Mouse (Mus musculus): Measurements from ENCODE around the gene Mmp24.
"Not testable (repeated sequence)": the region's sequence is repeated elsewhere in the genome, so short reads cannot be mapped to it uniquely, and the experiment has no call there.

Mmp24 gene

GRCm38 (mm10) chr2:155774927-155775684, at the start of gene Mmp24:
Gene Mmp24 (plus strand): TSS chr2:155775342.
- no peak for DNase-seq (ENCODE audit: low read depth)

- DNase-seq (ENCODE audit: low read depth): no peak
Observed at GRCm38 (mm10) chr2:155726302-155726701, 48.8 kb upstream of the Mmp24 start.

GRCm38 (mm10) chr2:155727764-155728395, 47.3 kb upstream of the Mmp24 start:
- DNase-seq (ENCODE audit: low read depth): no peak

GRCm38 (mm10) chr2:155728742-155729141, 46.4 kb upstream of the Mmp24 start:
- DNase-seq (ENCODE audit: low read depth): no peak

GRCm38 (mm10) chr2:155729158-155729645, 45.9 kb upstream of the Mmp24 start, which contains the start of gene Edem2:
Gene Edem2 (minus strand): TSS chr2:155729475.
- DNase-seq (ENCODE audit: low read depth): peak; percentile 91

GRCm38 (mm10) chr2:155735080-155735479, 40.1 kb upstream of the Mmp24 start:
- no peak for DNase-seq (ENCODE audit: low read depth)

- DNase-seq (ENCODE audit: low read depth): not testable (repeated sequence)
Observed at GRCm38 (mm10) chr2:155735766-155736165, 39.4 kb upstream of the Mmp24 start, which contains the start of gene Gm17581. Gene Gm17581 (minus strand): TSS chr2:155735866.

GRCm38 (mm10) chr2:155736936-155737335, 38.2 kb upstream of the Mmp24 start:
- DNase-seq (ENCODE audit: low read depth): no peak

GRCm38 (mm10) chr2:155737803-155738202, 37.3 kb upstream of the Mmp24 start:
- DNase-seq (ENCODE audit: low read depth): no peak

- no peak for DNase-seq (ENCODE audit: low read depth)
Observed at GRCm38 (mm10) chr2:155742211-155742610, 32.9 kb upstream of the Mmp24 start.

GRCm38 (mm10) chr2:155742931-155743337, 32.2 kb upstream of the Mmp24 start:
- no peak for DNase-seq (ENCODE audit: low read depth)

GRCm38 (mm10) chr2:155743351-155743750, 31.8 kb upstream of the Mmp24 start:
- DNase-seq (ENCODE audit: low read depth): no peak

GRCm38 (mm10) chr2:155745487-155745886, 29.7 kb upstream of the Mmp24 start:
- no peak for DNase-seq (ENCODE audit: low read depth)

- DNase-seq (ENCODE audit: low read depth): no peak
Observed at GRCm38 (mm10) chr2:155749394-155749793, 25.7 kb upstream of the Mmp24 start.

- no peak for DNase-seq (ENCODE audit: low read depth)
Observed at GRCm38 (mm10) chr2:155751014-155751786, 23.9 kb upstream of the Mmp24 start, which contains the start of gene Procr. Gene Procr (plus strand): TSS chr2:155751117.

- DNase-seq (ENCODE audit: low read depth): peak; percentile 78
Observed at GRCm38 (mm10) chr2:155755746-155756145, 19.4 kb upstream of the Mmp24 start.

GRCm38 (mm10) chr2:155756855-155757566, 18.1 kb upstream of the Mmp24 start:
- no peak for DNase-seq (ENCODE audit: low read depth)

GRCm38 (mm10) chr2:155764679-155765418, 10.3 kb upstream of the Mmp24 start:
- DNase-seq (ENCODE audit: low read depth): peak; percentile 69

- no peak for DNase-seq (ENCODE audit: low read depth)
Observed at GRCm38 (mm10) chr2:155773664-155774063, 1.5 kb upstream of the Mmp24 start.

GRCm38 (mm10) chr2:155774261-155774926, 748 bp upstream of the Mmp24 start:
- DNase-seq (ENCODE audit: low read depth): no peak
